Mouse (Mus musculus): Measurements from ENCODE around the gene Bri3bp.

Bri3bp gene

GRCm38 (mm10) chr5:125452573-125452972 is 11.2 kb downstream of the Bri3bp start:
- WGBS: 92% methylated on average over 9 of the region's 9 CpGs

GRCm38 (mm10) chr5:125456100-125456499 is 14.7 kb downstream of the Bri3bp start:
- WGBS: 93% methylated on average over 6 of the region's 6 CpGs

- WGBS: 88% methylated on average over 6 of the region's 6 CpGs
These were observed 16.2 kb downstream of the Bri3bp start for GRCm38 (mm10) chr5:125457538-125457937.

GRCm38 (mm10) chr5:125460574-125460973 is 19.2 kb downstream of the Bri3bp start:
- WGBS: 80% methylated on average over 3 of the region's 3 CpGs

GRCm38 (mm10) chr5:125461868-125462445 is 20.6 kb downstream of the Bri3bp start:
- WGBS: 31% methylated on average over 10 of the region's 10 CpGs

- WGBS: 19% methylated on average over 7 of the region's 7 CpGs
These were observed 23.8 kb downstream of the Bri3bp start for GRCm38 (mm10) chr5:125465192-125465591.

GRCm38 (mm10) chr5:125465701-125466106 is 24.3 kb downstream of the Bri3bp start:
- under 1% methylated on average over 25 of the region's 25 CpGs for WGBS

GRCm38 (mm10) chr5:125466483-125466882 is 25.1 kb downstream of the Bri3bp start:
- WGBS: 82% methylated on average over 5 of the region's 5 CpGs

GRCm38 (mm10) chr5:125467261-125467660 is 25.9 kb downstream of the Bri3bp start:
- 84% methylated on average over 14 of the region's 14 CpGs for WGBS

GRCm38 (mm10) chr5:125470713-125471112 is 29.3 kb downstream of the Bri3bp start:
- 73% methylated on average over 4 of the region's 4 CpGs for WGBS

GRCm38 (mm10) chr5:125472796-125473475 is 31.6 kb downstream of the Bri3bp start:
- WGBS: 83% methylated on average over 9 of the region's 9 CpGs

- WGBS: 64% methylated on average over 12 of the region's 12 CpGs
These were observed 33.7 kb downstream of the Bri3bp start for GRCm38 (mm10) chr5:125475030-125475429.

GRCm38 (mm10) chr5:125475601-125476285 is 34.4 kb downstream of the Bri3bp start, which contains the start of gene Aacs:
TSS of gene Aacs (plus strand) at chr5:125475814.
- WGBS: 1% methylated on average over 60 of the region's 60 CpGs

- 8% methylated on average over 5 of the region's 5 CpGs for WGBS
These were observed 34.9 kb downstream of the Bri3bp start for GRCm38 (mm10) chr5:125476286-125476625.

- 29% methylated on average over 7 of the region's 7 CpGs for WGBS
These were observed 35.4 kb downstream of the Bri3bp start for GRCm38 (mm10) chr5:125476799-125477198.

- WGBS: 57% methylated on average over 7 of the region's 7 CpGs
These were observed 36.2 kb downstream of the Bri3bp start for GRCm38 (mm10) chr5:125477533-125477932.

- WGBS: 51% methylated on average over 7 of the region's 7 CpGs
These were observed 36.7 kb downstream of the Bri3bp start for GRCm38 (mm10) chr5:125478037-125478436.

- 94% methylated on average over 3 of the region's 3 CpGs for WGBS
These were observed 38.0 kb downstream of the Bri3bp start for GRCm38 (mm10) chr5:125479376-125479775.

GRCm38 (mm10) chr5:125480434-125481231 is 39.3 kb downstream of the Bri3bp start:
- 80% methylated on average over 11 of the region's 11 CpGs for WGBS

GRCm38 (mm10) chr5:125482474-125482873 is 41.1 kb downstream of the Bri3bp start:
- 88% methylated on average over 7 of the region's 7 CpGs for WGBS

GRCm38 (mm10) chr5:125483712-125484611 is 42.6 kb downstream of the Bri3bp start:
- 75% methylated on average over 6 of the region's 6 CpGs for WGBS
